Mouse (Mus musculus) bone marrow macrophage, adult 2 months (primary cell): ENCODE measurements at regions not wholly inside any gene's neighbourhood (a gene's known extent, or its start where the extent isn't known, plus 50 kb on each side); places are given as distances from the start of the nearest gene placed in this dataset.

Experiments
- CTCF ChIP-seq: IDR thresholded peaks from 2 replicates; pipeline ENCODE4 v1.5.1; 2012; ENCODE audit warnings: low read depth, mild to moderate bottlenecking, low read length, moderate library complexity
- POLR2A ChIP-seq: IDR thresholded peaks from 2 replicates; pipeline ENCODE4 v1.6.1; 2012; ENCODE audit warnings: mild to moderate bottlenecking, low read depth, low read length, borderline replicate concordance

DNA sequence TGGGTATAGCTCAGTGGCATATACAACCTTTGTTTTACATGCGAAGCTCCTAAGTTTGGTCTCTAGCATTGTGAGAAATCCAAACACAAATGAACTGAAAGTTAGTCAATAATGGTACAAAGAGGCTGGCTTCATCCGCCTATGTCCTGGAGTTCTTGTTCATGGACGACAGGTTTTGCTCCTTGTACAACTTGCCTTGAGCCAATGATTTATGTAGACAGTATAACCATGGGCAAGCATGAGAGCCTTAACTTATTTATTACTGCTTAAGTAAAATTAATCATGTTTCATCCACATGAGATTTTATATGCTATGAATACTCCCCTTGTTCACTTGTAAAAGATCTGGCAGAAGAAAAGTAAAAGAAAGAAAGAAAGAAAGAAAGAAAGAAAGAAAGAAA, 205.7 kb upstream of the Tet2 start:
- TF ChIP-seq POLR2A (no peak), CTCF (no peak)
